Mouse (Mus musculus): Measurements from ENCODE around the gene Olfr1120. TPM values are rescaled to one million over a fixed set of nuclear protein-coding genes. Genes with fewer than 3 reads are reported as not detected.

The Olfr1120 gene
- polyA plus RNA-seq (2014; fragmentation: Illumina TruSeq; extraction: RNeasy Lipid Tissue Mini Kit (QIAGEN cat#74804); ENCODE audit: low read depth, low replicate concordance), result not detected

GRCm38 (mm10) chr2:87354515-87354914, at the start of gene Olfr1120:
Olfr1120 (plus strand) TSS chr2:87354815.

DNA sequence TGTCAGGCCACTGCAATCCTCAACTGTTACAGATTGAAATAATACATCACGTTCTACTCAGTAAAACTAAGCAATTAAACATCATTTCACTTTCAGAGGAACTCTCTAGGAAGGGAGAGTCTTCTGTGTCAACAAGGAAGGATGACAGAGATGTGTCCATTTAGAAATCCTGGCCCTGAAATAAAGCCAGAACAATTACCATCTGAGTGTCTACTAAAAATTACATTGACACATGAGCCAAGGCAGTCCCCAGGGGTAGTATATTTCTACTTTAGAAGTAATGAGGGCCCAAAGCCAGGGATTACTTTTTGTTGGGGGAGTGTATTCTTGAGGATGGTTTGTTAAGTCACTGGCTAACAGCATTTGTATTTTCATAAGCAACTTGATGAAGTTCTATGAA, 47.3 kb upstream of the Olfr1120 start, which contains the start of gene Olfr1118:
Olfr1118 (plus strand) TSS at position 301 of the 400 bp plus-strand sequence.

GRCm38 (mm10) chr2:87369595-87369994, 15.0 kb downstream of the Olfr1120 start, which contains the start of gene Olfr1121:
Olfr1121 (plus strand) TSS chr2:87369895.

GRCm38 (mm10) chr2:87385549-87385948, 30.9 kb downstream of the Olfr1120 start, which contains the start of gene Olfr1122:
Olfr1122 (plus strand) TSS chr2:87385849.

Other genes with a start within 250 kb of the Olfr1120 start
- gene Olfr259, start 240.2 kb upstream of the Olfr1120 start, polyA plus RNA-seq (2014; fragmentation: Illumina TruSeq; extraction: RNeasy Lipid Tissue Mini Kit (QIAGEN cat#74804); ENCODE audit: low read depth, low replicate concordance), result not detected
- not detected for gene Olfr1110, start 214.5 kb upstream of the Olfr1120 start, polyA plus RNA-seq (2014; fragmentation: Illumina TruSeq; extraction: RNeasy Lipid Tissue Mini Kit (QIAGEN cat#74804); ENCODE audit: low read depth, low replicate concordance)
- not detected for gene Olfr1111, start 202.2 kb upstream of the Olfr1120 start, polyA plus RNA-seq (2014; fragmentation: Illumina TruSeq; extraction: RNeasy Lipid Tissue Mini Kit (QIAGEN cat#74804); ENCODE audit: low read depth, low replicate concordance)
- not detected for gene Olfr1112, start 167.0 kb upstream of the Olfr1120 start, polyA plus RNA-seq (2014; fragmentation: Illumina TruSeq; extraction: RNeasy Lipid Tissue Mini Kit (QIAGEN cat#74804); ENCODE audit: low read depth, low replicate concordance)
- gene Olfr1113, start 145.8 kb upstream of the Olfr1120 start, polyA plus RNA-seq (2014; fragmentation: Illumina TruSeq; extraction: RNeasy Lipid Tissue Mini Kit (QIAGEN cat#74804); ENCODE audit: low read depth, low replicate concordance), result not detected
- not detected for gene Olfr1115, start 106.8 kb upstream of the Olfr1120 start, polyA plus RNA-seq (2014; fragmentation: Illumina TruSeq; extraction: RNeasy Lipid Tissue Mini Kit (QIAGEN cat#74804); ENCODE audit: low read depth, low replicate concordance)
- not detected for gene Olfr1116, start 87.3 kb upstream of the Olfr1120 start, polyA plus RNA-seq (2014; fragmentation: Illumina TruSeq; extraction: RNeasy Lipid Tissue Mini Kit (QIAGEN cat#74804); ENCODE audit: low read depth, low replicate concordance)
- not detected for gene Olfr1118, start 47.2 kb upstream of the Olfr1120 start, polyA plus RNA-seq (2014; fragmentation: Illumina TruSeq; extraction: RNeasy Lipid Tissue Mini Kit (QIAGEN cat#74804); ENCODE audit: low read depth, low replicate concordance)
- gene Olfr1121, start 15.1 kb downstream of the Olfr1120 start, polyA plus RNA-seq (2014; fragmentation: Illumina TruSeq; extraction: RNeasy Lipid Tissue Mini Kit (QIAGEN cat#74804); ENCODE audit: low read depth, low replicate concordance), result not detected
- gene Olfr1122, start 31.0 kb downstream of the Olfr1120 start, polyA plus RNA-seq (2014; fragmentation: Illumina TruSeq; extraction: RNeasy Lipid Tissue Mini Kit (QIAGEN cat#74804); ENCODE audit: low read depth, low replicate concordance), result not detected
- not detected for gene Olfr1123, start 61.8 kb downstream of the Olfr1120 start, polyA plus RNA-seq (2014; fragmentation: Illumina TruSeq; extraction: RNeasy Lipid Tissue Mini Kit (QIAGEN cat#74804); ENCODE audit: low read depth, low replicate concordance)
- not detected for gene Olfr1124, start 75.5 kb downstream of the Olfr1120 start, polyA plus RNA-seq (2014; fragmentation: Illumina TruSeq; extraction: RNeasy Lipid Tissue Mini Kit (QIAGEN cat#74804); ENCODE audit: low read depth, low replicate concordance)
- not detected for gene Olfr1126, start 99.1 kb downstream of the Olfr1120 start, polyA plus RNA-seq (2014; fragmentation: Illumina TruSeq; extraction: RNeasy Lipid Tissue Mini Kit (QIAGEN cat#74804); ENCODE audit: low read depth, low replicate concordance)
- not detected for gene Pramel7, start 142.3 kb downstream of the Olfr1120 start, polyA plus RNA-seq (2014; fragmentation: Illumina TruSeq; extraction: RNeasy Lipid Tissue Mini Kit (QIAGEN cat#74804); ENCODE audit: low read depth, low replicate concordance)
- gene Pramel6, start 151.8 kb downstream of the Olfr1120 start, polyA plus RNA-seq (2014; fragmentation: Illumina TruSeq; extraction: RNeasy Lipid Tissue Mini Kit (QIAGEN cat#74804); ENCODE audit: low read depth, low replicate concordance), result not detected
- not detected for gene Olfr153, start 177.0 kb downstream of the Olfr1120 start, polyA plus RNA-seq (2014; fragmentation: Illumina TruSeq; extraction: RNeasy Lipid Tissue Mini Kit (QIAGEN cat#74804); ENCODE audit: low read depth, low replicate concordance)
- gene Olfr1128, start 190.7 kb downstream of the Olfr1120 start, polyA plus RNA-seq (2014; fragmentation: Illumina TruSeq; extraction: RNeasy Lipid Tissue Mini Kit (QIAGEN cat#74804); ENCODE audit: low read depth, low replicate concordance), result not detected
- gene Olfr1129, start 219.1 kb downstream of the Olfr1120 start, polyA plus RNA-seq (2014; fragmentation: Illumina TruSeq; extraction: RNeasy Lipid Tissue Mini Kit (QIAGEN cat#74804); ENCODE audit: low read depth, low replicate concordance), result not detected

All from adipose tissue, adult 10 weeks (tissue).